Mouse (Mus musculus) layer of hippocampus, adult 9-10 months (tissue): ENCODE results near the gene Myrip.
"Not testable (repeated sequence)": the region's sequence is repeated elsewhere in the genome, so short reads cannot be mapped to it uniquely, and the experiment has no call there.

ENCODE experiments used
- DNase-seq: peaks from one replicate; pipeline ENCODE4 v3.0.0; 2022; ENCODE audit warnings: low spot score

The Myrip gene

DNA sequence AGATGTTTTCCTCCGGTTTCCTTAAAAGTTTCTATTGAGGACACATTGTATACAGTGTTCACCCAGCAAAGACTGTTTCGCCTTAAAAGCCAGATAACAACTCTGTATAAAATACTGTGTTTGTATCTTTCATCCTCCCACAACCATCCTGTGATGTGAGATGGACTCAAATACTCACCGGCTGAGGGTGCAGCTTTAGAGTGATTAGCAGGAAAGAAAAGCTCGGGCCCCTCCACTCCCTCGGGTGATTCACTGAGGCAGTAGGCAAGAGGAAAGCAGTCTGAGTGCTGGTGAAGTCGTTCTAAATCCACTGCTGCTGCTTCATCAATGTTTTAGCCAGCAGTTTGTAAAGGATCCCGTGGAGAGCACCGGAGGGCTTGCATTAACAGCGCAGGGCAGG is 93.9 kb downstream of the Myrip start:
- DNase-seq: no peak

GRCm38 (mm10) chr9:120396579-120397185 is 95.4 kb downstream of the Myrip start:
- no peak for DNase-seq

DNA sequence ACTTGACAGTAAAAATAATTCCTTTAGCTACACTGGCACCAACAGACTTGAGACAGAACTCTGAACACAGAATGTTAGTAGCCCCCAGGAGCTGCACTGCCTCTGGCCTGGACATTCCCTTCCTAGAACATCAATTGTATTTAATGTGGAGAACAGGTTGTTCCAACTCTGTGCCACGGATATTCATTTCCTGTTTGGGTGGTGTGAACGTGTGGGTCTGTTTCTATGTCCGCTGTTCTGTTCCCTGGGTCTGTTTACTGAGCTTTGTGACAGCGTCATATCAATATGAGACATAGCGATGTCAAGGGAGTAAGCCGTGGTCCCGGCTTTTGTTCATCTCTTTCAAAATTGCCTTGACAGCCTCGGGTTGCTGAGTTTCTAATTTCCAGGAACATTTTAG is 97.0 kb downstream of the Myrip start:
- no peak for DNase-seq

- not testable (repeated sequence) for DNase-seq
Observed at GRCm38 (mm10) chr9:120399537-120399936, 98.2 kb downstream of the Myrip start.

- no peak for DNase-seq
Observed at GRCm38 (mm10) chr9:120402368-120402767, 101.1 kb downstream of the Myrip start.

DNA sequence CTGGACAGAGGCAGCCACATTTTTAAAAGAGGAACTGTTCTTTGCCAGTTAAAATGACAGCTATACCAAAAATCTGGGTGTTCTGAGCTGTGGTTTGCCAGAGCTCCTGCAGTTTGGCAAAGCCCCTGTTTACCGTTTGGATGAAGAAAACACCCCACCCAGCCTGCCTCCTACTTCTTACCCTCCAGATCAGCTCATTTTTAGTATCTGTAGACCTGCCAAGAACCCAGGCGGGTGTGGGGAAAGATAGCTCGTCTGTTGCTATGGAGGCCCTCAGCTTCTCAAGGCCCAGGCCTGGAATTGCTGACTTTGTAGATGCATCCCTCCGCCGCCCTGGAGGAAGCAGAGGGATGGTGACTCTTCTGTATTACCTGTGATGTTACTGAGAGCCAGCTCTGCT is 102.3 kb downstream of the Myrip start:
- peak; percentile 46 for DNase-seq

GRCm38 (mm10) chr9:120409663-120410181 is 108.4 kb downstream of the Myrip start:
- no peak for DNase-seq

- no peak for DNase-seq
Observed at GRCm38 (mm10) chr9:120410421-120410820, 109.1 kb downstream of the Myrip start.

DNA sequence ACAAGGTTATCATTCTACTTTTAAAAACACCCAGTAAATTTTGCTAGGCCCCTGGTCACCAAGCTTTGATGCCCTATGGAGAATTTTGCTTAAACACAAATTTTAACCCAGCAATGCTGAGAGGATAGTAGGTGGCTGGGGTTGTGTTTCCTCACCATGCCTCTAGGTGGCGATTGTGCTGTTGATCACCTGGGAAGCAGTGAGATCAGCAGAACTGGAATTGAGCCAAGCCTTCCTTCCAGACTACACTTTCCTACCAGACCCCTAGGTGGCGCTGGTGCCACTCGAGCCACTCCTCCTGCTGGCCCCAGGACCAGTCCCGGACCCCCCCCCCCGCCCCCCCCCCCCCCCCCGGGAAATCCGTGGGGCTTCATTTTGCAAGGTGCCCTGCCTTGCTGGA is 114.2 kb downstream of the Myrip start:
- DNase-seq: peak; percentile 81

DNA sequence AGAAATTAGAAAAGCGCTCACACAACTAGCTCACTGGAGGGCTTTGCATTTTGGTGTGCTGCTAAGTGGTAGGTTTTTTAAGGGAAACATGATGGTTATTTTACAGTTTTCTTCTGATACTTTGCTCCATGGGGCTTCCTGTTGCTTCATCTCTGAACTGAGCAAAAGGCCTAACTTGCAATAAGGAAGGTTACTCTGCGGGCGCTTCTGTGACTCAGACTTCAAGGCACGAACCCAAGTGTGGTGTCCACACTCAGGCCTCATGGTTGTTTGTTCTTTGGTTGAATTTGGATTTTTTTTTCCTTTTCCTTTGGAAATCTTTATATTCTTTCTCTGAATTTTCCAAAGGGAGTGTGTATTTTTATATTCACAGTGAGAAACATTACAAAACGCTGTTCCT is 114.8 kb downstream of the Myrip start:
- DNase-seq: no peak

GRCm38 (mm10) chr9:120416729-120417128 is 115.4 kb downstream of the Myrip start:
- no peak for DNase-seq

DNA sequence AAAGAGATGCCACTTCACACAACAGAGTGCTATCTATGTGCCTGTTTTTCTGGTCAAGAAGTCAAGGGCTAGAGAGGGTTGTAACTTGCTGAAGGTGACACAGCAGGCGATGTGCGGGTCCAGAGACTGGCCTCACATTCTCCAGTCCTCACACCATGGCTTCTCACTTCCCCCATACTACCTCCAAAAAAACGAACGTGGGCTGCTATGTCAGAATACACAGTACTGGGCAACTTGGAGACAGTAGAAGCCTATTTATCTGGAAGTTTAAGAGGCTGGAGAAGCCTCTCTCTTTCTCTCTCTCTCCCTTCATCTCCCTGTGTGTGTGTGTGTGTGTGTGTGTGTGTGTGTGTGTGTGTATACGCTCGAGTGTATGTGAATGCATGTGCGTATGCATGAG is 117.3 kb downstream of the Myrip start:
- no peak for DNase-seq

DNA sequence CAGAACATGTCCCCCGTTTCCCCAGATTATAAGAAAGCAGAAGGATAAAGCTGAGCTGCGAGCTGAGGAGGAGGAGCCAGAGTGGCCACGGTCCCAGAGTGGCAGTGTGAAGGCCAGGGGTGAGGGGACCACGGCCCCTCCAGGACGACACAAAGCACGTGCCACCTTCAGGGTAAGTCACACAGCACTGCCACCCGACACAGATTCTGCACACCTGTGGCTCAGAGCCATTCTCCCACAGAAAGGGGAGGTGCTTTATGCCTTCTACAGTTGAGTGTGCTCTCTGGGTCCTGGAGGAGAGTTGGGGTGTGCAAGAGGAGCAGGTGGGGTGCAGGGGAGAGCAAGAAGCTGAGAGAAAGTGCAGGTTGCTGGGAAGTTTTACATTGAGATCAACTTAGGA is 123.3 kb downstream of the Myrip start:
- DNase-seq: no peak

- DNase-seq: peak; percentile 45
Observed at GRCm38 (mm10) chr9:120425768-120426167, 124.5 kb downstream of the Myrip start.

GRCm38 (mm10) chr9:120428181-120428580 is 126.9 kb downstream of the Myrip start:
- no peak for DNase-seq

DNA sequence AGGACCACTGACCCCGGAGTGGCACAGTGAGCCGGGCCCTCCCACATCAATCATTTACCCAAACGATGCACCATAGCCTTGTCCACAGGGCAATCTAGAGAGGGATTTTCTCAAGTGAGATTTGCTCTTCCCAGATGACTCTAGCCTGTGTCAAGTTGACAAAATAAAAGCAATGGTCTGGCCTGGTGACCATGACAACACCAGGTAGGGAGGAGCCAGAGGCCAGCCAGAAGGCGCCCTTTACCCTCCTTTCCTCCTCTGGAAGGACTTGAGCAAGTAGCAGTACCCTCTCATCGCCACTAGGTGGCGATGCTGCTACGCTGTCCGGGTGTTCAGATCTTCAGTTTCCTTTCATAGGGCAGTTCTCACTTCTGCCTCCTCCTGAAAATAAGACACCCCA is 132.4 kb downstream of the Myrip start:
- no peak for DNase-seq

DNA sequence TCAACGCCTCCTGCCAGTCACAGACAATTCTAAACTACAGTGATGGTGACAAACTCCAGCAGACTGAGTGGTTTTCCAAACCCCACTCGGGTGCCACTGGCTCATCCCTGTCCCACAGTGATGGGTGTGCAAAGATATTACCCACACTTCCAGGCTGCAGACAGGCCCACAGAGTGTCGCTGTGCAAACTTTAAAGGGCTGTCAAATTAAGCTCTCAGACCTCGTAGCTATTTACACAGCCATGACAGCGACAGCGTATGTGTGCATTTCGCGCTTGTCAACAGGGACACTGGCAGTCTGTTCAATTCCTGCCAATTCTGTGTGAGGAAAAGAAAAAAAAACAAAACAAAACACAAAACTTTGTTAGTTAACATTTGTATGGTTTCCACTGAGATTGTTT is 134.5 kb downstream of the Myrip start:
- no peak for DNase-seq

- DNase-seq: no peak
Observed at GRCm38 (mm10) chr9:120436854-120437253, 135.5 kb downstream of the Myrip start.

GRCm38 (mm10) chr9:120437266-120437876 is 136.1 kb downstream of the Myrip start:
- DNase-seq: no peak

- DNase-seq: no peak
Observed at GRCm38 (mm10) chr9:120438350-120438749, 137.0 kb downstream of the Myrip start.

DNA sequence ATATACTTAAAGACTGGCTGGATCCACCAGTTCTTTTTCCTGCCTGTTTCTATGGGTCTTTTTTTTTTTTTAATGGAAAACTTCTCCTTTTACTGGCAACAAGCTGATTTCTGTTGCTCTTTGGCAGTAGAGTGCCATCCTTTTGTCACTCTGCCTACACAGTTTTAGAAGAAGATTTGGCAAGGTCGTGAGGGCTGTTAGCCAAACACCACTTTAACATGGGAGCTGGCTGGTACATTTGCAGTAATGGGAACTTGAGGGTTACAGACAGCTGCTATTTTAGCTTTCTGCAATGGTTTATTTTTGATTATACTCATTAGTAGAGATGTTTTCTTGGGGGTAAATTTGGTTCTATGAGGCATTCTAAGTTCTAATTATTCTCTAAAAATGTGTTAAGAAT is 137.5 kb downstream of the Myrip start:
- DNase-seq: peak; percentile 48

GRCm38 (mm10) chr9:120444642-120445041 is 143.3 kb downstream of the Myrip start:
- peak; percentile 40 for DNase-seq

- DNase-seq: no peak
Observed at GRCm38 (mm10) chr9:120449696-120450329, 148.5 kb downstream of the Myrip start.
